Mouse (Mus musculus) gastrocnemius, adult 2 months (tissue): ENCODE results near the gene Cox16. TPM values are rescaled to one million over a fixed set of nuclear protein-coding genes. Genes with fewer than 3 reads are reported as not detected.
A peak's percentile ranks its signal among the peaks of the same experiment; 100 is the strongest.
"Not testable (repeated sequence)": the region's sequence is repeated elsewhere in the genome, so short reads cannot be mapped to it uniquely, and the experiment has no call there.

Source experiments
- DNase-seq: peaks from one replicate; pipeline ENCODE4 v3.0.0; 2022
- H3K27ac ChIP-seq: fragments of 200-600 bp; 2 replicates; pipeline ENCODE4 v1.8.1; 2022; ENCODE audit warnings: mild to moderate bottlenecking
- H3K4me3 ChIP-seq: fragments of 200-600 bp; 2 replicates; pipeline ENCODE4 v1.8.1; 2022; ENCODE audit warnings: mild to moderate bottlenecking, moderate library complexity
- CTCF ChIP-seq: fragments of 200-600 bp; IDR thresholded peaks from 2 replicates; pipeline ENCODE4 v1.8.1; 2022; ENCODE audit warnings: antibody characterized with exemption, mild to moderate bottlenecking, moderate library complexity
- intact Hi-C: fragments of 180-260 bp; cut with DNase I; formaldehyde crosslinking; loops from one replicate; pipeline ENCODE4 v1.15.1; 2025
- total RNA-seq, 2 experiments: library from RNA; stranded (reverse); gene quantifications; 2 replicates each; pipeline ENCODE4 v1.2.3; 2021

The Cox16 gene
- total RNA-seq, 2 experiments from 2014 or later, result 78.1 to 89.0 TPM

GRCm38 (mm10) chr12:81413211-81413610, 71.7 kb downstream of the Cox16 start:
- intact Hi-C loops, result no loop called here
- no peak for TF ChIP-seq CTCF
- H3K27ac ChIP-seq, result no peak overlapping the region
- DNase-seq, result no peak
- no peak overlapping the region for H3K4me3 ChIP-seq

- no peak overlapping the region for H3K4me3 ChIP-seq
- DNase-seq, result no peak
- intact Hi-C loops, result no loop called here
- no peak for TF ChIP-seq CTCF
- H3K27ac ChIP-seq, result no peak overlapping the region
Observed at GRCm38 (mm10) chr12:81408966-81409365, 76.0 kb downstream of the Cox16 start.

- TF ChIP-seq CTCF, result peak; percentile 83
- no peak overlapping the region for H3K27ac ChIP-seq
- intact Hi-C loops, result loop anchor here (1.0 to 5.0 kb wide), 3 partner anchors 70 to 420 kb away; partner anchors contain the start of gene Slc8a3
- no peak overlapping the region for H3K4me3 ChIP-seq
- peak; percentile 55 for DNase-seq
Observed at GRCm38 (mm10) chr12:81402187-81402586, 82.7 kb downstream of the Cox16 start.

- H3K4me3 ChIP-seq, H3K27ac ChIP-seq, DNase-seq, intact Hi-C loops: not testable (repeated sequence)
Observed at GRCm38 (mm10) chr12:81379364-81379763, 105.6 kb downstream of the Cox16 start, which contains the start of gene Gm4787. Gene Gm4787, minus strand, starts transcription at chr12:81379464.

GRCm38 (mm10) chr12:81333841-81334240, 151.1 kb downstream of the Cox16 start:
- no peak for DNase-seq
- Histone ChIP-seq H3K4me3 (peak overlapping the region; percentile 79), H3K27ac (peak overlapping the region; percentile 95)
- intact Hi-C loops, result loop anchor here (2.0 to 5.0 kb wide), 4 partner anchors 47 to 132 kb away; no protein-coding TSS in a partner anchor
- TF ChIP-seq CTCF, result no peak

GRCm38 (mm10) chr12:81332875-81333421, 152.0 kb downstream of the Cox16 start, which contains the start of gene Slc8a3:
Gene Slc8a3, minus strand, starts transcription at chr12:81333180.
- peak; percentile 75 for DNase-seq
- intact Hi-C loops, result loop anchor here (2.0 to 5.0 kb wide), 4 partner anchors 46 to 131 kb away; no protein-coding TSS in a partner anchor
- peak within 1 kb of the TSS; percentile 95 for H3K27ac ChIP-seq
- H3K4me3 ChIP-seq, result peak within 1 kb of the TSS; percentile 79
- peak; percentile 12; the same call in 1 of the 2 replicates for TF ChIP-seq CTCF

GRCm38 (mm10) chr12:81331937-81332874, 152.7 kb downstream of the Cox16 start:
- intact Hi-C loops, result loop anchor here (2.0 to 5.0 kb wide), 4 partner anchors 45 to 130 kb away; no protein-coding TSS in a partner anchor
- TF ChIP-seq CTCF, result no peak
- Histone ChIP-seq H3K27ac (peak overlapping the region; percentile 95), H3K4me3 (peak overlapping the region; percentile 79)
- DNase-seq, result peak; percentile 73

GRCm38 (mm10) chr12:81331046-81331638, 153.8 kb downstream of the Cox16 start:
- peak overlapping the region; percentile 86 for H3K27ac ChIP-seq
- intact Hi-C loops, result loop anchor here (5.0 kb wide), 3 partner anchors 44 to 129 kb away; no protein-coding TSS in a partner anchor
- peak; percentile 37 for DNase-seq
- H3K4me3 ChIP-seq, result peak overlapping the region; percentile 79
- no peak for TF ChIP-seq CTCF

GRCm38 (mm10) chr12:81324991-81325390, 159.9 kb downstream of the Cox16 start:
- intact Hi-C loops, result no loop called here
- no peak for TF ChIP-seq CTCF
- H3K27ac ChIP-seq, result no peak overlapping the region
- no peak overlapping the region for H3K4me3 ChIP-seq
- DNase-seq, result no peak

GRCm38 (mm10) chr12:81324116-81324515, 160.8 kb downstream of the Cox16 start:
- DNase-seq, result no peak
- intact Hi-C loops, result no loop called here
- no peak overlapping the region for H3K27ac ChIP-seq
- TF ChIP-seq CTCF, result no peak
- H3K4me3 ChIP-seq, result no peak overlapping the region

- Histone ChIP-seq H3K27ac (no peak overlapping the region), H3K4me3 (no peak overlapping the region)
- TF ChIP-seq CTCF, result no peak
- DNase-seq, result no peak
- intact Hi-C loops, result no loop called here
Observed at GRCm38 (mm10) chr12:81321021-81321420, 163.9 kb downstream of the Cox16 start.

GRCm38 (mm10) chr12:81317811-81318210, 167.1 kb downstream of the Cox16 start:
- Histone ChIP-seq H3K4me3 (no peak overlapping the region), H3K27ac (no peak overlapping the region)
- DNase-seq, result no peak
- intact Hi-C loops, result no loop called here
- no peak for TF ChIP-seq CTCF
